Mouse (Mus musculus): ENCODE data around the gene Rerg. TPM values are rescaled to one million over a fixed set of nuclear protein-coding genes. Genes with fewer than 3 reads are reported as not detected.

Rerg gene
- polyA plus RNA-seq, 1 experiment from 2014 or later, result 11.6 TPM

DNA sequence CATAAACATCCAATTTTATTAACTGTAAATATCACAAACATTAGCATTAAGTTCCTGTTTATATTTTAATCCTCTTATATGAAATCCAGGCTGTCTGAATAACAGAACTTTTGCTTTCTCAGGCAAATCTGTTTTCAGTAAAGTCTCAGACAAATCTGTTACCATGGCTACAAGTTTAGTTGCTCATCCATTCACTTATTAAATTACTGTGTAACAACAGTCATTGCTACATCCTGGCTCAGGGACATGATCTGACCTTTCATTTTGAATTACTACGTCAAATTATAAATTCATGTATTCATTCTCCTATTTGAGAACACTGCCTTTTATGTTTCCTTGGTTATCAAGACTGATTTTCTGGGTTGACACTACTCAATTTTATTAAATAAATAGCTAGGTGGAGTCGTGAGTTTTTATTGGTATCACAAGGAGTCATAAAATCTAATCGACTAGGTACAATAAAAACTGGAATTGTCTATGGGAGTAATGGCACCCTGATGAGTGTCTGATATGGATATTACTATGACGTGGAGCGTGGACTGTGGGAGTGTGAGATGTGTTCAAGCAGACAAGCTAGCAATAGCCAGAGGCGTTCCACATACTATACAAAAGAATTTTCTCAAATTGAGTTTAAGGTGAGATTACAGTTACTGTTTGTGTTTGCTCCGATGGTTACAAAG, 140.2 kb downstream of the Rerg start:
- no peak for TF ChIP-seq CTCF (IDR thresholded peaks at IDR 0.05; ENCODE audit: low read depth)

DNA sequence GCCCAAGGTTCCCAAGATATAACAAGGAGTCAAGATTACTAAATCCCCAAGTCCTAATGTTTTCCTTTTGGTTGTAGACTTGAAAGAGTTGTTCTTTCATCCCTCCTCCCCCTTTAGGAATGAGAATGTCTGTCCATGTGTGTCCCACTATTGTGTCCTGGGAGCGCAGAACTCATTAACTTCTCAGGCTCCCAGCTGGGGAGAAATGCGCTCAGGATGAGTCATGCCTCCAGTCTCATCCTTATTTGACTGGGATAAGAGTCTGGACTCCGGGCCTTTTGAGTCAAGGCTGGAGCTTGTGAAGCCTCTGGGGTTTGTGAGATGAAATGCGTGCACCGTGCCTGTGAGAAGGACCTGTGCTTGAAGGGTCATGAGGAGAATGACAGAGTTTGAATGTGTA, 144.8 kb downstream of the Rerg start:
- no peak overlapping the region for H3K4me2 ChIP-seq (replicated peaks; ENCODE audit: low read depth)
- TF ChIP-seq CTCF (IDR thresholded peaks at IDR 0.05; ENCODE audit: low read depth), result no peak
- no peaks in the 10 kb centered on the region for H3K27me3 ChIP-seq (replicated peaks; ENCODE audit: control insufficient read depth, insufficient read depth, low read length)
- ATAC-seq, result no peak
- H3K36me3 ChIP-seq (ENCODE audit: control insufficient read depth, insufficient read depth), result no peaks in the 10 kb centered on the region
- no peak overlapping the region for H3K27ac ChIP-seq (ENCODE audit: low read depth, low read length)
- no peak overlapping the region for H3K9ac ChIP-seq (ENCODE audit: low read depth, low read length)
- H3K9me3 ChIP-seq (ENCODE audit: control insufficient read depth), result no peaks in the 10 kb centered on the region
- 68% methylated on average over 5 of the region's 5 CpGs for WGBS
- H3K4me1 ChIP-seq (replicated peaks; ENCODE audit: control insufficient read depth, insufficient read depth, low read length), result no peaks in the 10 kb centered on the region
- no peak overlapping the region for H3K4me3 ChIP-seq (ENCODE audit: low read depth, low read length)

More for the DNA sequence above, 140.2 kb downstream of the Rerg start:
- 0 out of 2 replicates have a peak, but pooled peaks cover 2% of the 10 kb centered on the region for H3K9me3 ChIP-seq (ENCODE audit: control insufficient read depth)
- H3K27ac ChIP-seq (ENCODE audit: low read depth, low read length), result no peak overlapping the region
- no peaks in the 10 kb centered on the region for H3K36me3 ChIP-seq (ENCODE audit: control insufficient read depth, insufficient read depth)
- no peak overlapping the region for H3K4me3 ChIP-seq (ENCODE audit: low read depth, low read length)
- H3K4me1 ChIP-seq (replicated peaks; ENCODE audit: control insufficient read depth, insufficient read depth, low read length), result no peaks in the 10 kb centered on the region
- ATAC-seq, result peak; percentile 73
- H3K4me2 ChIP-seq (replicated peaks; ENCODE audit: low read depth), result no peak overlapping the region
- no peaks in the 10 kb centered on the region for H3K27me3 ChIP-seq (replicated peaks; ENCODE audit: control insufficient read depth, insufficient read depth, low read length)
- WGBS, result 35% methylated on average over 7 of the region's 7 CpGs
- no peak overlapping the region for H3K9ac ChIP-seq (ENCODE audit: low read depth, low read length)

DNA sequence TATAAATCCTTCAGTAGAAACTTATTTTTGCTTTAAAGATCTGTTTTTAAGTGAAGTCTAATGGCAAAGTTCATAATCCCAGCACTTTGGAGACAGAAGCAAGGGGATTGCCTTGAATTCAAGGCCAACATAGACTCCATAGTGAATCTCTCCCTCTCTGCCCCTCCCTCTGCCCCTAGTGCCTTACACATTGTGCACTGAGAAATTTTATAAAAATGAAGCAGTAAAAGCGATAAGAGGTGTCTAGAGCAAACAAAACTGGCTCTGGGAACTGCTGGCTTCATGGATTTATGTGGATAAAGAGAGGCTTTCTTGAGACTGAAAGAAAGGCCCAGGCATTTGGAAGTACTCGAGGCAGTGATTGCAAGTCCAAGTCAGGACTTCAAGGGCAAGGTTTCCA, 145.8 kb downstream of the Rerg start:
- TF ChIP-seq CTCF (IDR thresholded peaks at IDR 0.05; ENCODE audit: low read depth), result no peak
- H3K4me2 ChIP-seq (replicated peaks; ENCODE audit: low read depth), result no peak overlapping the region
- no peak for ATAC-seq
- H3K36me3 ChIP-seq (ENCODE audit: control insufficient read depth, insufficient read depth), result no peaks in the 10 kb centered on the region
- H3K27me3 ChIP-seq (replicated peaks; ENCODE audit: control insufficient read depth, insufficient read depth, low read length), result no peaks in the 10 kb centered on the region
- no peaks in the 10 kb centered on the region for H3K4me1 ChIP-seq (replicated peaks; ENCODE audit: control insufficient read depth, insufficient read depth, low read length)
- no peak overlapping the region for H3K27ac ChIP-seq (ENCODE audit: low read depth, low read length)
- H3K4me3 ChIP-seq (ENCODE audit: low read depth, low read length), result no peak overlapping the region
- no peak overlapping the region for H3K9ac ChIP-seq (ENCODE audit: low read depth, low read length)
- no peaks in the 10 kb centered on the region for H3K9me3 ChIP-seq (ENCODE audit: control insufficient read depth)
- WGBS, result 40% methylated on average over 2 of the region's 2 CpGs

DNA sequence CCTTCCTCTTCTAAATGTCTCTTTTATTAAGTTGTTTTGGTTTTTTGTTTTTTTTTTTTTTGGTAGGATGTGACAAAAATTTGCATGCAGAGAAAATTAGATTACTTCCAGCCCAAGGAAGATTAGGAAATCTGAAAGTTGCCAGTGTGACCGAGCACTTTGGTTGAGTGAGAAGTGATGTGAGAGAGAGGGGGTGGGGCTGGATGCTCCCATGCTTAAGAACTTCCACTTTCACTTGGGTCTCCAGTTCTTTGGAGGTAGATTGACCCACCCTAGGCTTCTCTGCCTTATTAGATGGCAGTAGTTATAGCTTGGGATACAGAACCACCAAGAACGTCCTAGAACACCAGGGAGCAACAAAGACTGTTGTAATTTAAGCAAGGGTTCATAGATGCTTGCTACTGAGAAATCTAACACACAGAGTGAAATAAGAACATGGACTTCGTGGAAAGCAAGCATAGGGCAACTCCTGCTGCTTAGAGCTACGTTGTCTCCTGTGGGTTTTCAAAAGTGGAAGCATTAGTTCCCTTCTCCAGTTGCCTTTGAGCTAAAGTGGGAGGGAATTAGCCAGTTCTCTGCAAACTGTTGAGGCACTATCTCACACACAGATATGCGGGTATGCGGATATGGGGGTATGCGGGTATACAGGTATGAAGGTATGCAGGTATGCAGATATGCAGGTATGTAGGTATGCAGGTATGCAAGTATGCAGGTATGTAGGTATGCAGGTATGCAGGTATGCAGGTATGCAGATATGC, 152.9 kb downstream of the Rerg start:
- Histone ChIP-seq H3K4me3 (ENCODE audit: low read depth, low read length) (no peak overlapping the region), H3K27ac (ENCODE audit: low read depth, low read length) (no peak overlapping the region), H3K4me1 (replicated peaks; ENCODE audit: control insufficient read depth, insufficient read depth, low read length) (no peaks in the 10 kb centered on the region), H3K27me3 (replicated peaks; ENCODE audit: control insufficient read depth, insufficient read depth, low read length) (no peaks in the 10 kb centered on the region), H3K4me2 (replicated peaks; ENCODE audit: low read depth) (no peak overlapping the region), H3K9me3 (ENCODE audit: control insufficient read depth) (no peaks in the 10 kb centered on the region), H3K36me3 (ENCODE audit: control insufficient read depth, insufficient read depth) (no peaks in the 10 kb centered on the region), H3K9ac (ENCODE audit: low read depth, low read length) (no peak overlapping the region)
- no peak for TF ChIP-seq CTCF (IDR thresholded peaks at IDR 0.05; ENCODE audit: low read depth)
- ATAC-seq, result no peak
- WGBS, result 79% methylated on average over 7 of the region's 7 CpGs

DNA sequence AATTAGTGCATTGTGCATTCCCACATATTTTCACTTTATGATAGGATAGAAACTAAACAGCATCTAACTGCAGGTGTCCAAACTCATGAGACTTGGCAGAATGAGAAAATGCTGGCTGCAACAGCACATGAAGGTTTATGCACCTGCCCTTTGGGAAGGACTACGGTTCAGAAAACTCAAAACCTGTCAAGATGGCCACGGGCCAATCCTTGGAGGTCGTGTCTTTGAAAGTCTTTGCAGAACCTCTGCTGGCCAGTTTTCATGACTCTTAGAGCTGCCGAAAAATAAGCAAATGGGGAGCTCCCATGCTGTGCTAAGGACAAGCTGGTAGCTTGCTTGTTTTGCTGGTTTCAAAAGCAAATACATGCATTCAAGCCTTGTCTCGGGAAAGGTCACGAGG, 156.0 kb downstream of the Rerg start:
- Histone ChIP-seq H3K4me2 (replicated peaks; ENCODE audit: low read depth) (no peak overlapping the region), H3K36me3 (ENCODE audit: control insufficient read depth, insufficient read depth) (no peaks in the 10 kb centered on the region), H3K9ac (ENCODE audit: low read depth, low read length) (no peak overlapping the region), H3K9me3 (ENCODE audit: control insufficient read depth) (no peaks in the 10 kb centered on the region), H3K27me3 (replicated peaks; ENCODE audit: control insufficient read depth, insufficient read depth, low read length) (no peaks in the 10 kb centered on the region), H3K4me1 (replicated peaks; ENCODE audit: control insufficient read depth, insufficient read depth, low read length) (no peaks in the 10 kb centered on the region), H3K4me3 (ENCODE audit: low read depth, low read length) (no peak overlapping the region), H3K27ac (ENCODE audit: low read depth, low read length) (no peak overlapping the region)
- no peak for TF ChIP-seq CTCF (IDR thresholded peaks at IDR 0.05; ENCODE audit: low read depth)
- 78% methylated on average over 6 of the region's 6 CpGs for WGBS
- ATAC-seq, result no peak

DNA sequence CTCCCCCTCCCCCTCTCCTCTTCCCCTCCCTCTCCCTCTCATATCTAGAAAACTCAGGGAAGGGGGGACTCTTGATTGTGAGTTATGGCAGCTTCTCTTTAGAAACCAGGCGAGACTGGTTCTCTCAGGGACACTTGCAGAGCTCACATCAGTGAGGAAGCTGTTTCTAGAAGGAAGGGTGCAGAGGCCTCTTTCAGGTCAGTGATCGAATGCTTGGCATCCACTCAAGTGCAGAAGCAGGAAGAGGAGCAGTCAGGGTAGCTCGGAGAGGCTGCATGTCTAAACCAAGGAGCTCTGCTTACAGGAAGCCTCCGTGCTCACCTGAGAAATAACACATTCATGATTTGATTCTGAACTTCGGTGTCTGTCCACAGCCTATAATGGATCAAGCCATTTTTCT, 159.1 kb downstream of the Rerg start:
- H3K4me2 ChIP-seq (replicated peaks; ENCODE audit: low read depth), result no peak overlapping the region
- no peak for TF ChIP-seq CTCF (IDR thresholded peaks at IDR 0.05; ENCODE audit: low read depth)
- ATAC-seq, result no peak
- no peak overlapping the region for H3K27ac ChIP-seq (ENCODE audit: low read depth, low read length)
- no peak overlapping the region for H3K9ac ChIP-seq (ENCODE audit: low read depth, low read length)
- no peaks in the 10 kb centered on the region for H3K36me3 ChIP-seq (ENCODE audit: control insufficient read depth, insufficient read depth)
- H3K27me3 ChIP-seq (replicated peaks; ENCODE audit: control insufficient read depth, insufficient read depth, low read length), result no peaks in the 10 kb centered on the region
- WGBS, result 63% methylated on average over 5 of the region's 5 CpGs
- no peak overlapping the region for H3K4me3 ChIP-seq (ENCODE audit: low read depth, low read length)
- no peaks in the 10 kb centered on the region for H3K4me1 ChIP-seq (replicated peaks; ENCODE audit: control insufficient read depth, insufficient read depth, low read length)
- H3K9me3 ChIP-seq (ENCODE audit: control insufficient read depth), result no peaks in the 10 kb centered on the region

Other genes with a start within 250 kb of the Rerg start
- gene Erp27, start 248.3 kb downstream of the Rerg start, polyA plus RNA-seq (2015; fragmentation: Nextera tagmentation; extraction: Ambion mirVana), result 0.48 and 0.68 TPM in 2 replicates
- gene Pde6h, start 246.7 kb downstream of the Rerg start, polyA plus RNA-seq (2015; fragmentation: Nextera tagmentation; extraction: Ambion mirVana), result 0.44 TPM in 1 of 2 replicates, not detected in the other
- 22.2 and 22.6 TPM in 2 replicates for gene Arhgdib, start 228.6 kb downstream of the Rerg start, polyA plus RNA-seq (2015; fragmentation: Nextera tagmentation; extraction: Ambion mirVana)
- 0.87 and 1.0 TPM in 2 replicates for gene Ptpro, start 81.8 kb upstream of the Rerg start, polyA plus RNA-seq (2015; fragmentation: Nextera tagmentation; extraction: Ambion mirVana)

Data from intestine, postnatal 0 days (tissue).